Mouse (Mus musculus): ENCODE measurements around the gene Fam240a. TPM values are rescaled to one million over a fixed set of nuclear protein-coding genes. Genes with fewer than 3 reads are reported as not detected.

Fam240a gene
- polyA plus RNA-seq, 1 experiment from 2014 or later, result not detected

DNA sequence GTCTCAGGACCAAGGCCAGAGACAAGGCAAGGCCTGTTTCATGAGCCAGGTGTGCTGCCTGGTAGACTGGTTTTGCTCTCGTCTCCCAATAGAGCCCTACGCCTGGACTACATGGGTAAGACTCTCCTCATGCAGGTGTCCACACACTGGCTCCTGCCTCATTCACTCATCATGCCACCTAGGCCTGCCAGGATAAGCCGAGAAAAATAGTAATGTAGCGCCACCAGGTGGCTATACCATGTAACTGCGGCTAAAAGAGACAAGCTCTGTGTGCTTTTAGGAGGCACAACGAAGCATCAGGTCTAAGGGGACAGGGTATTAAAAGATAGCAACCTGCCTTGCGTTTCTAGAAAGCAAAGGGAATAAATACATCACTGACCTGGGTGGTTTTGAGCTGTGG lies 45.6 kb downstream of the Fam240a start:
- Histone ChIP-seq H3K4me3 (no peak overlapping the region), H3K27ac (no peak overlapping the region), H3K4me2 (no peak overlapping the region), H3K9ac (no peak overlapping the region), H3K4me1 (peaks cover 22% of the 10 kb centered on the region), H3K27me3 (replicated peaks) (no peaks in the 10 kb centered on the region), H3K36me3 (replicated peaks) (no peaks in the 10 kb centered on the region), H3K9me3 (no peaks in the 10 kb centered on the region)
- ATAC-seq (replicated peaks), result no peak
- 17% methylated on average over 7 of the region's 7 CpGs for WGBS

Small RNAs within 50 kb of the gene (microRNA-seq; reads per million reads assigned to microRNA genes)
- not detected for gene Gm24269

Other genes with a start within 250 kb of the Fam240a start
- gene Myl3, start 175.0 kb downstream of the Fam240a start, polyA plus RNA-seq (2015; fragmentation: Nextera tagmentation; extraction: Ambion mirVana), result 0.56 and 2.0 TPM in 2 replicates
- 8.7 and 9.2 TPM in 2 replicates for gene Pth1r, start 169.7 kb downstream of the Fam240a start, polyA plus RNA-seq (2015; fragmentation: Nextera tagmentation; extraction: Ambion mirVana)
- not detected in 2 replicates for gene Prss42, start 118.7 kb downstream of the Fam240a start, polyA plus RNA-seq (2015; fragmentation: Nextera tagmentation; extraction: Ambion mirVana)
- not detected in 2 replicates for gene Prss44, start 102.9 kb downstream of the Fam240a start, polyA plus RNA-seq (2015; fragmentation: Nextera tagmentation; extraction: Ambion mirVana)
- not detected in 2 replicates for gene Prss43, start 90.2 kb downstream of the Fam240a start, polyA plus RNA-seq (2015; fragmentation: Nextera tagmentation; extraction: Ambion mirVana)
- gene Prss45, start 82.3 kb downstream of the Fam240a start, polyA plus RNA-seq (2015; fragmentation: Nextera tagmentation; extraction: Ambion mirVana), result not detected in 2 replicates
- not detected in 2 replicates for gene Prss46, start 72.4 kb downstream of the Fam240a start, polyA plus RNA-seq (2015; fragmentation: Nextera tagmentation; extraction: Ambion mirVana)
- gene Prss50, start 58.9 kb downstream of the Fam240a start, polyA plus RNA-seq (2015; fragmentation: Nextera tagmentation; extraction: Ambion mirVana), result 0.20 TPM in 1 of 2 replicates, not detected in the other
- 1.2 and 2.0 TPM in 2 replicates for gene Als2cl, start 37.0 kb downstream of the Fam240a start, polyA plus RNA-seq (2015; fragmentation: Nextera tagmentation; extraction: Ambion mirVana)
- gene Tmie, start 36.7 kb downstream of the Fam240a start, polyA plus RNA-seq (2015; fragmentation: Nextera tagmentation; extraction: Ambion mirVana), result 2.7 and 3.1 TPM in 2 replicates
- not detected in 2 replicates for gene Tdgf1, start 29.3 kb upstream of the Fam240a start, polyA plus RNA-seq (2015; fragmentation: Nextera tagmentation; extraction: Ambion mirVana)
- gene Lrrc2, start 34.7 kb upstream of the Fam240a start, polyA plus RNA-seq (2015; fragmentation: Nextera tagmentation; extraction: Ambion mirVana), result 0.42 and 1.0 TPM in 2 replicates
- not detected in 2 replicates for gene Rtp3, start 73.7 kb upstream of the Fam240a start, polyA plus RNA-seq (2015; fragmentation: Nextera tagmentation; extraction: Ambion mirVana)
- 1.4 and 1.9 TPM in 2 replicates for gene Ltf, start 102.4 kb upstream of the Fam240a start, polyA plus RNA-seq (2015; fragmentation: Nextera tagmentation; extraction: Ambion mirVana)
- 1.1 and 1.2 TPM in 2 replicates for gene Ccrl2, start 140.7 kb upstream of the Fam240a start, polyA plus RNA-seq (2015; fragmentation: Nextera tagmentation; extraction: Ambion mirVana)
- gene Lrrfip2, start 200.7 kb upstream of the Fam240a start, polyA plus RNA-seq (2015; fragmentation: Nextera tagmentation; extraction: Ambion mirVana), result 45.6 and 51.3 TPM in 2 replicates